Mouse (Mus musculus) liver, embryonic 15.5 days (tissue): Measurements from ENCODE around the gene Pdhb. TPM values are rescaled to one million over a fixed set of nuclear protein-coding genes. Genes with fewer than 3 reads are reported as not detected.
"Not testable (repeated sequence)": the region's sequence is repeated elsewhere in the genome, so short reads cannot be mapped to it uniquely, and the experiment has no call there.

Experiments used
- ATAC-seq: fragments of 200-750 bp; cut with Nextera tagmentation; 2 replicates; pipeline ENCODE4 v1.8.0; 2017; ENCODE audit warnings: moderate number of reproducible peaks, mild to moderate bottlenecking, moderate library complexity; ENCODE audit not compliant: insufficient read depth
- H3K27ac ChIP-seq: fragments of 300-500 bp; sonication (generic); replicated peaks from 2 replicates; pipeline ENCODE4 v1.5.1; 2015; ENCODE audit warnings: mild to moderate bottlenecking, inconsistent platforms
- H3K27me3 ChIP-seq: fragments of 300-500 bp; sonication (generic); 2 replicates; pipeline ENCODE4 v1.6.1; 2015; ENCODE audit warnings: mild to moderate bottlenecking, inconsistent platforms
- H3K36me3 ChIP-seq: fragments of 300-500 bp; sonication (generic); replicated peaks from 2 replicates; pipeline ENCODE4 v1.6.1; 2015; ENCODE audit warnings: moderate library complexity, mild to moderate bottlenecking, inconsistent platforms
- H3K4me1 ChIP-seq: fragments of 300-500 bp; sonication (generic); replicated peaks from 2 replicates; pipeline ENCODE4 v1.6.1; 2015; ENCODE audit warnings: inconsistent platforms
- H3K4me2 ChIP-seq: fragments of 300-500 bp; sonication (generic); 2 replicates; pipeline ENCODE4 v1.6.1; 2015; ENCODE audit warnings: moderate library complexity, mild to moderate bottlenecking, inconsistent platforms
- H3K4me3 ChIP-seq: fragments of 300-500 bp; sonication (generic); replicated peaks from 2 replicates; pipeline ENCODE4 v1.5.1; 2015; ENCODE audit warnings: mild to moderate bottlenecking, inconsistent platforms
- H3K9ac ChIP-seq: fragments of 300-500 bp; sonication (generic); 2 replicates; pipeline ENCODE4 v1.6.1; 2015; ENCODE audit warnings: moderate library complexity, mild to moderate bottlenecking, inconsistent platforms
- H3K9me3 ChIP-seq: fragments of 300-500 bp; sonication (generic); replicated peaks from 2 replicates; pipeline ENCODE4 v1.6.1; 2016; ENCODE audit warnings: inconsistent platforms
- WGBS: fragments of 180-500 bp; shearing (Covaris S2); methylation state at CpG from one replicate; pipeline ENCODE4 v1.1.7; 2015; ENCODE audit warnings: mixed read lengths; ENCODE audit not compliant: insufficient replicate concordance; 5-methylcytosine and 5-hydroxymethylcytosine counted together
- polyA plus RNA-seq: library from polyadenylated mRNA; unstranded; fragments of >200 nt; fragmentation: Nextera tagmentation; extraction: Ambion mirVana; gene quantifications from 2 replicates; pipeline ENCODE4 v1.2.1, GENCODE M21; 2015

The Pdhb gene
- polyA plus RNA-seq, 1 experiment from 2014 or later: 108 TPM

DNA sequence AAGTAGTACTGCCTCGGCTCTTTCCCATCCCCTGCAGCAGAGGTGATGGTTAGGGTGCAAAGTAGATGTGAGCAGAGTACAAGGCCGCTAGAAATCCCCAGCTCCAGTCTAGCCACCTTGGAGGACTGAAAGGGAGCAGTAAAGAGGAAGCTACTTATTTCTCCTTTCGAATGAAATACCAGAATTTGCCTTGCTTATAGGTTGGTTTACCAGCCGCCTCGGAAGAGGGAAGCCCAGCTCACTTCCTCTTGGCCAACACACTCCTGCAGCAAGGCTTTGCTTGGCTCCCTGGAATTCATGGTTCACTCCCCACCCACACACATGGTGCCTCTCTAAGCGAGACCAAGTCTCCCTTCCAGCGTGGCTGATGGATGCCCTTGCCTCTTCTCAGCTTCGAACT lies 40.0 kb downstream of the Pdhb start:
- Histone ChIP-seq H3K27me3 (no peaks in the 10 kb centered on the region), H3K4me2 (no peak overlapping the region), H3K36me3 (peaks cover 10% of the 10 kb centered on the region), H3K9ac (no peak overlapping the region), H3K4me3 (no peak overlapping the region), H3K9me3 (no peaks in the 10 kb centered on the region), H3K27ac (no peak overlapping the region), H3K4me1 (peaks cover 2% of the 10 kb centered on the region; the same call in 1 of the 2 replicates)
- WGBS: 39% methylated on average over 8 of the region's 8 CpGs
- peak; percentile 22; the same call in 1 of the 2 replicates for ATAC-seq

DNA sequence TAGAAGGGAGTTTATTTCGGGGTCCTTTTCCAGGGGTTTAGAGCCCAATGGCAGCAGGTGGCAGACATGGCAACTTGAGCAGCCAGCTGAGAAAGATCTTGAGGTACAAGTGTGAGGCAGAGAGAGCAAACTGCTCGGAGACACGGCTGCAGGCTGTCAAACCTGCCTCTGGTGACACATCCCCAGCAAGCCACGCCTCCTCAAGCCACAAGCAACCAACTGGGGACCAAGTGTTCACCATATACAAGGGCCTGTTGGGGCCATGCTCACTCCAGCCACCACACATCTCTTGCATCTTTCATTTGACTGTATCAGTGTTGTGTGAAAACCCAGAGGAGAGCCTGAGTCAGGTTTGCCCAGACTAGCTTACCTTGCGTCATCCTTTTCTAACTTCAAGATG lies 44.9 kb downstream of the Pdhb start:
- Histone ChIP-seq H3K4me2 (no peak overlapping the region), H3K4me3 (no peak overlapping the region), H3K36me3 (0 out of 2 replicates have a peak, but pooled peaks cover 6% of the 10 kb centered on the region), H3K4me1 (no peaks in the 10 kb centered on the region), H3K27ac (no peak overlapping the region), H3K9me3 (no peaks in the 10 kb centered on the region), H3K27me3 (no peaks in the 10 kb centered on the region), H3K9ac (no peak overlapping the region)
- 55% methylated on average over 5 of the region's 5 CpGs for WGBS
- no peak for ATAC-seq

DNA sequence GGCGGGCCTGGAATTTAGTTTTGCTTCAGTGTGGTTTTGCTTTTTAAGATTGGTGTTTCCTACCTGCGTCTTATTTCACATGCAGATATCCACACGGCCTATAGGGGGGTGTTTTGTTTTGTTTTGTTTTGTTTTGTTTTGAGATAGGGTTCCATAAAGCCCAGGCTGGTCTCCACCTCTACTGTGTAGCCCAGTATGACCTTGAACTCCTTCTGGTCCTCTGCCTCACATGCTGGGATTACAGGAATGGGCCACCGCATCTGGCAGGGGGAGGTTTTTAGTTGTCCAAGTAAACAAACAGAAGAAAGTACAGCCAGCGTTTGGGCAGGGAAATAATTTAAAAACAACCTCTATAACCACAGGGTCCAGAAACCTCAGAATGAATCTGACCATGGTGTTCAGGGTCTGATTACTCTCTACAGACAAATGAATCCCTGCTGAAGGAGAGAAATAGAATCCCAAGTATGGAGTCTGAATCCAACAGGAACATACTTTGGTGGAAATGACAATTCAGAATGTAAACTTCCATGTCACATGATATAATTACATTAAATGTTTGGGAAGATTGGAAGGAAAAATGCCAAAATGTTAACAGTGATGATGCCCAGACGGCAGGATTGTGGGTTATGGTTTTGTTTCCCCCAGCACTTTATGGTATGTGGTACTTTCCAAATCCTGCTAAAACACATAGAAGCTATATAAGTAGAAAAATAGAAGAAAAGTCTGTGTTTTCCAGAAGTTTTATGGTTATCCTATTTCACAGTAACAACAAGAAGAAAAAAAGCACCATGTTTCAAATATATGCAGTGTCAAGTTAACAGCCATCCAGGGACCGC lies 48.6 kb downstream of the Pdhb start:
- H3K4me2 ChIP-seq: no peak overlapping the region
- no peak overlapping the region for H3K9ac ChIP-seq
- H3K27ac ChIP-seq: no peak overlapping the region
- 64% methylated on average over 7 of the region's 7 CpGs for WGBS
- H3K36me3 ChIP-seq: 0 out of 2 replicates have a peak, but pooled peaks cover 8% of the 10 kb centered on the region
- no peak overlapping the region for H3K4me3 ChIP-seq
- no peaks in the 10 kb centered on the region for H3K4me1 ChIP-seq
- ATAC-seq: no peak
- no peaks in the 10 kb centered on the region for H3K27me3 ChIP-seq
- no peaks in the 10 kb centered on the region for H3K9me3 ChIP-seq

DNA sequence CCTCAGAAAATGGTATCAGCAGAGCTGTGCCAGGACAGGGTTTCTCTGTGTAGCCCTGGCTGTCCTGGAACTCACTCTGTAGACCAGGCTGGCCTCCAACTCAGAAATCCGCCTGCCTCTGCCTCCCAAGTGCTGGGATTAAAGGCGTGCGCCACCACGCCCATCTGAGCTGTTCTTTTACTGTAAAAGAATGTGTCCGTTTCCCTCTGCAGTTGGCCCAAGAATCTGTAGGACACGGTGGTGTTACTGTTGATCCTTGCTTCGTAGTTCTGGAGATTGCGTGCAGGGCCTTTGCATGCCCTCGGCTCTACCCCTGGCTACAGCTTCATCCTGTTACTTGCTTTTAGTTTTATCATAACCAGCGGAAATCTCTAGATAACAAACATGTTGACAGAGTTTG lies 49.2 kb downstream of the Pdhb start:
- 81% methylated on average over 10 of the region's 10 CpGs for WGBS
- not testable (repeated sequence) for H3K27ac ChIP-seq, H3K4me2 ChIP-seq, H3K27me3 ChIP-seq, H3K9ac ChIP-seq, H3K9me3 ChIP-seq, H3K4me3 ChIP-seq, H3K4me1 ChIP-seq, H3K36me3 ChIP-seq, ATAC-seq

DNA sequence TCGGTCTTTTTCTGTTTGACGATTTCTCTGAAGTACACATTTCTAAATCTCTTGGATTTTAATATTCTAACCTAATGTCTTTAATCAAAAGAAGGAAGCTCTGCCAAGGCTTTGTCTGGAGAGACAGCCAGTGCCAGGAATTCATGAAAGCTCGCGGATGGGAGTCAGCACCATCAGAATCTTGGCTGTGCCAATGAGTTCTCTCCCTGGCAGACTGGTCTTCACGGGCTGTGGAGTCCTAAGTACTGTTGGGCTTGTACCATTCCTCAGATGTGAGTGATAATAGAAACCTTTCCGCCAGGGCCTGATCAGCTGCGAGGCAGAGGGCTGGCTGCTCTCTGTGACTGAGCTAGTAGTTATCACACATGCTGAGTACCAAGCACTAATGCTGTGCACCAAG lies 49.7 kb downstream of the Pdhb start:
- 70% methylated on average over 7 of the region's 7 CpGs for WGBS
- ATAC-seq: no peak

DNA sequence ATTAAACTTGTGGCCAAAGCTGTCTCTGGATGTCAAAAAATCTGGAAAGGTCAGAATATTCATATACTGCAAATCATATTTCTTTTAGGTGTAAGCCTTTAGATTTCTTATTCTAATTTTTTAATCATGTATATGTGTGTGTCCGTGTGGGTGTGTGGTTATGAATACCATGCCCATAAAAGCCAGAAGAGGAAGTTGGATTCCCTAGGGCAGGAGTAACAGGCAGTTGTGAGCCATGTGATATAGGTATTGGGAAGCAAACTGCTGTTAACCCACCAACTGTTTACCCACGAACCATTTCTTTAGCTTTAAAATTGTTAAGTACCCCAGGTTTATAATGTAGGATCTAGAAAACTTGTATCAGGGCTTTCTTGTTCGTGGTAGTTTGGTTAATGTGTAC lies 52.9 kb downstream of the Pdhb start:
- WGBS: 57% methylated on average over 3 of the region's 3 CpGs
- H3K4me3 ChIP-seq: no peak overlapping the region
- no peak overlapping the region for H3K4me2 ChIP-seq
- H3K4me1 ChIP-seq: no peaks in the 10 kb centered on the region
- H3K27me3 ChIP-seq: no peaks in the 10 kb centered on the region
- no peaks in the 10 kb centered on the region for H3K9me3 ChIP-seq
- no peak overlapping the region for H3K27ac ChIP-seq
- no peak overlapping the region for H3K9ac ChIP-seq
- 0 out of 2 replicates have a peak, but pooled peaks cover 6% of the 10 kb centered on the region for H3K36me3 ChIP-seq
- no peak for ATAC-seq

More for the DNA sequence above, 49.7 kb downstream of the Pdhb start:
- H3K27ac ChIP-seq: no peak overlapping the region
- 0 out of 2 replicates have a peak, but pooled peaks cover 8% of the 10 kb centered on the region for H3K36me3 ChIP-seq
- H3K4me2 ChIP-seq: no peak overlapping the region
- no peak overlapping the region for H3K9ac ChIP-seq
- no peaks in the 10 kb centered on the region for H3K27me3 ChIP-seq
- no peaks in the 10 kb centered on the region for H3K9me3 ChIP-seq
- H3K4me1 ChIP-seq: no peaks in the 10 kb centered on the region
- H3K4me3 ChIP-seq: no peak overlapping the region

DNA sequence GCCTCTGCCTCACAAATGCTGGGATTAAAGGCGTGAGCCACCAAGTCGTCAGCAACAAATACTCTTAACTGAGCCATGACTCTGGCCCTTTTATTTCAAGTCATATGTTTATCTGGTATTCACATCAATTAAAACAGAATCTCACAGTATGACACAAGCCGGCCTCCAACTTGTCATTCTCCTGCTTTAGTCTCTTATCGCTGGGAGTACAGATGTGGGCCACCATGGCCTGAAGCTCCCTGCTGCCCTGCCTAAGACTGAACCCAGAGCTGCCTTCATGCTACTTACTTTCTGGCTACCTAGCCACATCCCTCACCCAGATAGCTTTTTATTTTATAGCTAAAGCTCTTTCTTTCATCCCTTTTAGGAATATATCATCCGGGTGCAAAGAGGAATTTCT lies 53.4 kb downstream of the Pdhb start:
- Histone ChIP-seq H3K4me1 (no peaks in the 10 kb centered on the region), H3K36me3 (0 out of 2 replicates have a peak, but pooled peaks cover 6% of the 10 kb centered on the region), H3K27me3 (no peaks in the 10 kb centered on the region), H3K9me3 (no peaks in the 10 kb centered on the region), H3K4me3 (no peak overlapping the region), H3K4me2 (no peak overlapping the region), H3K27ac (no peak overlapping the region), H3K9ac (no peak overlapping the region)
- WGBS: 60% methylated on average over 5 of the region's 5 CpGs
- ATAC-seq: no peak

DNA sequence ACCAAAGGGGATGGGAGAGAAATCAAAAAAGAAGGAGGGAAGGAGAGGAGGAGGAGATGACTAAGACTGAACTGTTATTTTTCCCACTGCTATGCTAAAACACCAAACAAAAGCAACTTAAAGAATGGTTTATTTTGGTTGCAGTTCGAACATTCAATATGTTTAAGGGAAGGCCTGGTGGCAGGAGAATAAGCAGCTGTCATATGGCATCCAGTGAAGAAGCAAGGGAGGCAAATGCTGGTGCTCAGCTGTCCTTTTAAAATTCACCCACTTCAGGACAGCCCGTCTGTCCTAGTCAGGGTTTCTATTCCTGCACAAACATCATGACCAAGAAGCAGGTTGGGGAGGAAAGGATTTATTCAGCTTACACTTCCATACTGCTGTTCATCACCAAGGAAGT lies 55.5 kb downstream of the Pdhb start:
- no peak for ATAC-seq
- WGBS: 60% methylated on average over 2 of the region's 2 CpGs

More for the DNA sequence above, 55.5 kb downstream of the Pdhb start:
- Histone ChIP-seq H3K27ac (no peak overlapping the region), H3K9me3 (no peaks in the 10 kb centered on the region), H3K4me1 (no peaks in the 10 kb centered on the region), H3K9ac (no peak overlapping the region), H3K4me3 (no peak overlapping the region), H3K4me2 (no peak overlapping the region), H3K36me3 (0 out of 2 replicates have a peak, but pooled peaks cover 4% of the 10 kb centered on the region), H3K27me3 (no peaks in the 10 kb centered on the region)

Other genes starting within 250 kb of the Pdhb start
- gene Gm45521, start 215.7 kb downstream of the Pdhb start, polyA plus RNA-seq: not detected in 2 replicates
- 3.9 and 4.6 TPM in 2 replicates for gene Dnase1l3, start 178.5 kb downstream of the Pdhb start, polyA plus RNA-seq
- 8.1 and 8.5 TPM in 2 replicates for gene Abhd6, start 170.1 kb downstream of the Pdhb start, polyA plus RNA-seq
- 19.9 and 22.0 TPM in 2 replicates for gene Rpp14, start 92.7 kb downstream of the Pdhb start, polyA plus RNA-seq
- 11.3 and 12.1 TPM in 2 replicates for gene Pxk, start 74.8 kb downstream of the Pdhb start, polyA plus RNA-seq
- 5.7 and 6.0 TPM in 2 replicates for gene Kctd6, start 41.1 kb upstream of the Pdhb start, polyA plus RNA-seq
- gene Acox2, start 86.3 kb upstream of the Pdhb start, polyA plus RNA-seq: 47.0 and 60.4 TPM in 2 replicates
- 0.07 TPM in 1 of 2 replicates, not detected in the other for gene Fam107a, start 145.0 kb upstream of the Pdhb start, polyA plus RNA-seq
- gene Oit1, start 205.7 kb upstream of the Pdhb start, polyA plus RNA-seq: not detected in 2 replicates